Mouse (Mus musculus): ENCODE measurements at regions not wholly inside any gene's neighbourhood (a gene's known extent, or its start where the extent isn't known, plus 50 kb on each side); places are given as distances from the start of the nearest gene placed in this dataset.

DNA sequence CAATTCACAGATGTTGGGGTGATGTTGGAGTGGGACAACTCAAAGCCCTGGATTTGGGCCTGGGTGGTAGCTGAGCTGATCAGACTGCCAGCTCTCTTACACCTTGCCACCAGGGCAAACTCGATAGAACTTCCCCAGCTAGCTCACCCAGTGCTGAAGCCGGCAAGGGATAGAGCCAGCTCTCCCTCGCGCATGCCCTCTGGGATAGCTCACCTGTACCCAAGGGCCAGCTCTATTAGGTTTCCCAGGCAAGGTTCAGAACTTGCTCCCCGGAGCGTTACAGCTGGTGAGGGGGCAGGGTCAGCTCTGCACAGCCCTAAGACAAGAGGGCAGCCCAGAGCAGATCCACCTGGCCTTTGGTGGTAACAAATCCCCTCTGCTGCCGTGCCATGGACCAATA, 54.1 kb upstream of the 1700012A03Rik start:
- DNase-seq (ENCODE audit: low spot score): no peak

DNA sequence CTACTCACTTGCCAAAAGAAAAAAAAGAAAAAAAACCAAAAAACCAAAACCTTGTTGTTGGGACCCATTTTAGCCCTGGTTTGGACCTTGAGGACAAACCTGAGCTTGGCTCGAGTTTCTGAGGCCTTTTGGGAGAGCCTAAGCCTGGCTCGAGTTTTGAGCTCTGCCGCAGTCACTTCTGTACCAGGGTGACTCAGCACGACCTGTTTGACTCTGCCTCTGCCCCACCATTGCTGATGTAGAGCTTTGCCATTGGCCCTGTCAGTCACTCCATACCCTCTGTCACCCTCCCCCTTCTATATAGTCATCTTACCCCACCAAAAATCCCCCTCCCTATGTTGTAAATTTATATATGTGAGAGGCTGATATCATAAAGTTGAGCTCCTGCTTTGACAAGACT, 54.8 kb upstream of the 1700012A03Rik start:
- no peak for DNase-seq (ENCODE audit: low spot score)

DNA sequence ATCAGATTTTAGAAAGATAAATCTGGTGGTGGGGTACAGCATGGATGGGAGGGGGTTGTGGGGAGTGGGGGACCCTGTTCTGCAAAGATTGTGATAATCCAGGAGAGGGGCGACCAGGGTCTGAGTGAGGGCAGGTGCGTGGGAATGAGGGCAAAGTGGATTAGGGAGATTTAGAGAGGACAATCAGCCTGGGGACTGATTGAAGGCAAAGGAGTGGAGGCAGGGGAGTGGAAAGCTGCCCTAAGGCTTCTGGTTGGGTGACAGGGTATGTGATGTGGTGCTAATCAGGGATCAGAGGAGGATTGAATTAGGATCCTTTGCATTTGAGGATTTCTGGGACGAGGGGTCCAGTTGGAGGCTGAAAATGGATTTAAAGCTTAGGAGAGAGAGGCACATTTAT, 64.3 kb upstream of the 1700012A03Rik start:
- DNase-seq (ENCODE audit: low spot score): no peak

DNA sequence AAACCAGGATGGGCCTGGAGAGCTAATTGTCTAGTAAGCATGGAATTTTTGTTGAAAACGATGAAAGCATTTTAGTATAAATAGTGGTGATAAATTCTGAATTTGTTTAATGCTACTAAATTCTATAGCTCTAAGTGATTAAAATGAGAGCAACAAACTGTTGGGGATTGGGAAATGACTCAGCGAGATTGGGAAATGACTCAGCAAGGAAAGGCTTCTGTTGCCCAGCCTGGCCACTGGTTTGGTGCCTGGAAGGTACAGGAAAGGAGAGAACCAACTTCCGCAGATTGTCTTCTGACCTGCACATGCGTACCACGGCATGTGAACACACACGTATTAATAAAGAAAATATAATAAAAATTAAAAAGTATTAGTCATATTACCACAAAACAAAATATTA, 73.3 kb upstream of the 1700012A03Rik start:
- DNase-seq (ENCODE audit: low spot score): no peak

DNA sequence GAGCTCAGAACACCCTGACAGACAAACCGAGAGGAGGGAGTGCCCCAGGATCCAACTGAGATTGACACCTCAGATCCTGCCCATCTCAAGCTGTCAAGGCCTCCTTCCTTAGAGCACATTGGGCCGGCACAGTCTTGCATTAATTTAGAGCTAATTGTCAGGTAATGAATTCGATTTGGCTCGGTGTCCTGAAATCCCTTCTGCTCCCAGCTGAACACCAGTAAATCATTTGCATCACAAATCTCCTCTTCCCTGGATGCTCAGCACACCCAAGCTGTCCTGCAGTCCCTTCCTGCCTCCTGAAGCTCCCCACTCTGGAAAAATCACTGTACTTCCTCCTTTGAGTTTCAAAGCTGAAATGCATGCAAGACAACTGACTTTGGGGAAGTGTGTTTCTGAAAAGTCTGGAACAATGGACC, 102.0 kb upstream of the 1700012A03Rik start:
- DNase-seq (ENCODE audit: low spot score): no peak

DNA sequence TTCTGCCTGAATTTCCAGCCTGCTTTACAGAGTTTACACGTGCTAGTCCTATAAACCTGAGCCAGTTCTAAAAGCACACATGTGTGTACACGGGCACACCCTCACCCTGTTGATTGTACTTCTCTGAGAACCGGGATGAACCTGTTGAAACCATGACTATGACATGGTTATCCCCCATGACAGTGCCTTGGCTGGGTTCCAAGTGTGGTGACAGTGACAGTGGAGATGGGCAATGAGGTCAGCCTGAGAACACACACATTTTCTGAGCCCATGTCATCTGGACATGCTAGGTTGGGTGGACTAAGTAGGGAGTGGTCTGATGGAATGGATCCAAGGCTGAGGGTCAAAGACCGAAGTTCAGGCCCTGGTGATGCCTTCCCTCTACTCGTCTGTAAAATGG, 103.5 kb upstream of the 1700012A03Rik start:
- DNase-seq (ENCODE audit: low spot score): no peak

DNA sequence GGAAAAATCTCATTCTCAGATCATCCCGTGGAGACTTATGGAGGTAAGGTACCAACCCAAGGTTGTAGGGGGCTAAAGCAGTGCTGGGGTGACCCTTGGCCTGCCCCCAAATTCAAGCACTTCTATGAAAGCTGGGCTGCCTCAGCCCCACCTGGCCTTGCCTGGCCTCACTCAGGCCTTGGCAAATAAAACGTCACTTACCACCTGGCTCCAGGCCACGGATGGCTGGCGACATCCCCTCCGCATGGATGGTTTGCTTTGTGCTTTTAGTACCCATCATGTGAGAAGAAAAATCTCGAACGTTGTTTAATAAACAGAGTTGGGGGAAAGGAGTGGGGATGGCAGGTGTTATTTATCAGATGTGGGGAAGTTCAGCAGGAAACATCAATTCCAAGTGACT, 104.7 kb upstream of the 1700012A03Rik start:
- DNase-seq (ENCODE audit: low spot score): no peak

DNA sequence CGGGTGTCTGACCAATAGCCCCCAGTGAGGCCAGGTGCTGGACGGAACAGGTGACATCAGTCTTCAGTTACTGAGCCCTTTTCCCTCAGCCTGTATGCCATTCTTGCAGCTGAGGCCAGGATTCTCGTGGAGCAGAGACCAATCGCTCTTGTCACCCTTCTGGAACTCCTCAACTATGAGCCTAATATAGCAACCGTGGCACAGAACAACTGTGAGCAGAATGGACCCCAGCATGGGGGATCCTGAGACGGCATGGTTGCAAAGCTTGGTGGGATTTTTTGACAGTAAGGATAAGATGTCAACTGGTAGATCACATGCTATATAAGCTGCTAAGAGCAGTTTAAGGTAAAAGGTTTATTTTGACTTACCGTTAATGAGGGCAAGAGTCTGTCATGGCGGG, 105.5 kb upstream of the 1700012A03Rik start:
- no peak for DNase-seq (ENCODE audit: low spot score)

DNA sequence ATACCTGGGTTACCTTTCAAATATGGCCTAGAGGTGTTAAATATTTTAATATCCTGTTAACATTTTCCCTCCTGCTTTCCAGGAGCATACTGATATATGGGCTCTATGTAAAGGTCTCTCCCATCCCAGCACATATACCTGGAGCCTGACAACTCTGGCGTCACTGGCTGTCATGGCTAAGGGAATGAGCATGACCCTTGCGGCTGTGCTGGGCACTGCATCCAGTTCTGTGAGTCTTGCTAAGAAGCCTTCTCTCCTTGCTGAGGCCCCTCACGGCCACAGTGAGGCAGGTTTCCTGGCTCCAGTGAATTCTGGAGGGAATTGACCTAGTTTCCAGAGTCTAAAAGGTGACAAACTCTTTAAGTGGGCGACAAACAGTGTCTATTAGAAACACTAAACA, 107.3 kb upstream of the 1700012A03Rik start:
- no peak for DNase-seq (ENCODE audit: low spot score)

DNA sequence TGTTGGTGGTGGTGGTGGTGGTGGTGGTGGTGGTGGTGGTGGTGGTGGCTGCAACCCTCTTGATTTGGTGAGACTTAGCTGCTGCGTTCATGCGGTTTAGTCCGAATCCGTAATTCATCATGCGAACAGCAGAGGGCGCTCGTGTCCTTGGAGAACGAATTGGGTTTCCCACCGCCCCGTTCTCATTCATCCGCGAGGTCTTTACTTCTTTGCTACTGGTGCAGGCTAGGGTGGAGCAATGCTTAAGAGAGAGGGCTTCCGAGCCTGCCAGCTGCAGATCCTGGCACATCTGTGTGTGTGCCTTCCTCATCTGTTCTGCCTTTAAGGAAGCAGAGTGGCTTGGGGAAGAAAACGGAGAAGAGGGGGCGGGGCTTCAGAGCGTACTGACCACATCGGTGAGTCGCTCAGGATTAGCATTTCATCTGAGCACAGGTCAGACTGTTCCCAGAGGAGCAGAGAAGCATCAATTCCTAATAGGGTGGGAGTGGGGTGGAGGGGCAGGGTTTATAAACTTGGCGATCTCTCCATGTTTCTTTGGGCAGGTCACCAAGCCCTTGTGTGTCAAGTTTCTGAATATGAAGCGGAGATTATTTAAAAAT, 111.7 kb upstream of the 1700012A03Rik start:
- peak; percentile 74 for DNase-seq (ENCODE audit: low spot score)

DNA sequence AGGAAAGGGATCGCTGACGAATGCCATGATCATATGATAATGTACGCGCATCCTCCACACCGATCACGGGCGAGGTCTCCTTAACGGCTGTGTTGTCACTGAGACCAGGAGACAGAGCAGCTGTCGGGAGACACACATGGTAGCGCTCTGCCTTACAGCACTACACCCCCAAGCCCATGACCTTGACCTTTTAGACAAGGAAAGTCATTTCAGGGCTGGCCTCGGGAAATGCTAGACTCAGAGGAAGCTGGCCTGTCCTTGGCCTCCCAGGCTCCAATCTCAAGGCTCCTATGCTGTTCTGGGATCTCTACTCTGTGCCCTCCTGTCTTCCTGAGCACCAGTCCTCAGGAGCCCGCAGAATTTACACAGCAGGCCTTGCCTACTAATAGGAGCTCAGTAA, 112.9 kb upstream of the 1700012A03Rik start:
- DNase-seq (ENCODE audit: low spot score): no peak

DNA sequence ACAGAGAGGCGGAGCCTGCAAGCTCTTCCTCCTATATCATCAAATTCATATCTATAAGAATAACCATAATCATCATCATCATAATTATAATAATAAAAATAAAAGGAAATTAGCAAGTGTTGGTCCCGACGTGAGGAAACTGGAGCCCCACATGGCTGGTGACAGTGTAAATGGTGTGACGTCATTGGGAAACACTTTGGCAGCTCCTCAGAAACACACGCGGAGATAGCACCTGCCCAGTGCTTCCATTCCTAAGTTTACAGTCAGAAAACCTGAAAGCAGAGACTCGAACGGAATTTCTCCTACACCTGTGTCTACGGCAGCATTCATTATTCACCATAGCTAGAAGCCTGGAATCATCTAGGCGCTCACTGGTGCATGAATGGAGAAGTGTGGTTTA, 115.2 kb upstream of the 1700012A03Rik start:
- DNase-seq (ENCODE audit: low spot score): no peak

DNA sequence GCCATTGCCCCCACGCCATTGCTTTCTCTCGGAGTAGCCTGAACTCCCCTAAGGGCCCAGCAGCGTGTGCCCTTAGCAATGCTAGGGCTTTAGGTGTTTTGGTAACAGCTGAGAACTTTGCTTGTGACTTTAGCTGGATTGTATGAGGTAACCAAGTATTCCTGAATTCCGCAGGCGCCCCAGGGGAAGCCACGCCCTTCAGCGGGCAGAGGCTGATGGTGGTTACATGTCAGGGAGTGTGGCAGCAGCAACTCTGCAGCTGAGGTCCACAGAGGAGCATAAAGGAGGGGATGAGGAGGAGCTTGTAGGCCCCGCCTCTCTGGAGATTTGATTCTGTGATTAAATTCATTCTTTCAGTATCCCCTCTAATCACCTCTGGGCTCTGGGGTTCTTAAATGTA, 116.1 kb upstream of the 1700012A03Rik start:
- no peak for DNase-seq (ENCODE audit: low spot score)

DNA sequence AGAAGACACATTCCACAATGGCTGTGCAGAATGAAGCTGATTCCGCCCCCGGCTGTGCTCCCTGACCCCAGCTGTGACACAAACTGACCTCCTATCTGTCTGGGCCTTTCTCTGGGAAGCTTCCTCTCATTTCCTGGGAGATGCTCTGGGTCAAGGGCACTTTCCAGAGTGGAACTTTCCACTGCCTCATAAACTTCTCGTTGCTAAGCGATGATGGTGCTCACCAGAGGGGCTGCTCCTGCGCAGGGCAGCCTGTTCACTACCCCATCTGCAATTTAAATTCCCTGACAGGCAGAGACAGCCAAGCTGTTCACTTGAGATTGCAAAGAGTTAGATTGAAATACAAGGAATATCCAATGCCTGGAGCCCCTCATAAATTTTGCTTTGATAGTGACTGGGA, 116.7 kb upstream of the 1700012A03Rik start:
- no peak for DNase-seq (ENCODE audit: low spot score)

DNA sequence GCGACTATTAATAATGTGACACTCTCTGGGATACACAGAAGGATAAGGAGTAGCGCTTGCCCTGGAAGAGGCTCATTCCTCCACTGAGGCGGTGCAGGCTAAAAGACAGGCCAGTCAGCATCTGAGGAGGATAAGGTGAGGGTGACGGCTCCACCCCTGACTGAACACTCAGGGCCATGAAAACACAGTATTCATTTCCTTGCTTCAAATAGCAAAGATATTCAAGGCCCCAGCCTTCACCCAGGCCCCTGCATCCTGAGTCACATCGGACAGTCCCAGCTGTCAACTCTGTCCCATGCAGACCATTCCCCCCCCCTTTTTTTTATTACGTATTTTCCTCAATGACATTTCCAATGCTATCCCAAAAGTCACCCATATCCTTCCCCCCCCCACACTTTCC, 118.9 kb upstream of the 1700012A03Rik start:
- no peak for DNase-seq (ENCODE audit: low spot score)

DNA sequence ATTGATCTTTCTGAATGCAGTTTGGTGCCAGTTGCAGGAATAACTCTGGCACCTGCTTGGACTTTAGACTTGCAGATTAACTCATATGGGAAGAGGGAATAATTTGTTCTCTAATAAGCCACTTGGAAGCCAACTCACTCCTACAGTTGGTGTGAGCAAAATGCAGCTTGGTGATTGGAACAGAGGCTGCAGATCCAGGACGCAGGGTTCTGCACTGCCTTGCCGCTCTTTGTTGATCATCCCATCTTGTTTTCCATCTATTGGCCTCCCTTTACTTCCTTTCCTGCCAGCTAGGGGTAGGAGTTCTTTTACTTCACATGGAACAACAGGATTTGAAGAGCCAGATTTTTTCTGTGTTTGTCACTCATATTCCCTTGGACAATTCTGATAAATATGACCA, 120.9 kb upstream of the 1700012A03Rik start:
- DNase-seq (ENCODE audit: low spot score): no peak

DNA sequence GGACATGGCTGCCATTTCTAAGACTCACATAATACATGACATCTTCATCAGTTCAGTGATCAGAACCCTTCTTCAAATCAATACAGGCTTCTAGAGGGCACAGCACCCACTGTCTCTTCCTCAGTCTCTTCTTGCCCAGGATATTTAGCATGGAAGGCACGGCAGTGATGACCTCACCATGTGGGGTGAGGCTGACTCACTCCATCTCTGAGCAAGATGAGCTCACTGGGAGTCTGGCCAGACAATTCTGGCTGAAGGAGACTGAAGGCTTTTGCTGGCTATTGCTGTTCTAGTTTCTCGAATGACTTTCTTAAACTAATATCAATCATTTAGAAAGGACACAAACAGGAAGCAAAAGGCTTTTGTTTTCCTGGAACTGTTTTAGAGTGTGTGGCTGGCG, 122.9 kb upstream of the 1700012A03Rik start:
- no peak for DNase-seq (ENCODE audit: low spot score)

DNA sequence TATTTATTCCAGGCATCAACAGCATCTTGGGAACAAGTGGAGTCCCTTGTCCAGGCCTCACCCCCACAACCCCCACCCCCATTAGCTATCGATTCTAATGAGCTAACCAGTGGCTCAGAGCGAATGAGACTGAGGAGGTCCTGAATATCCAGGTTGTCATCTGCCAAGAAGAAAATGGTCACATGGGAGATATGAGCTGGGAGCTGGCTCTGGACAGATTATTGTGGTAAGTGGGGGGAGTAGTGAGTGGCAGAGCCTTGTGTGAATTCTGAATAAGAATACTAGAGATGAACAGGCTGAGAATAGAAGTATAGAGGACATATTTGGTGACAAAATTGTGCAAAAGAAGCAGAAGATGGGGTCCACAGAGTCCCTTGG, 125.4 kb upstream of the 1700012A03Rik start:
- no peak for DNase-seq (ENCODE audit: low spot score)

DNA sequence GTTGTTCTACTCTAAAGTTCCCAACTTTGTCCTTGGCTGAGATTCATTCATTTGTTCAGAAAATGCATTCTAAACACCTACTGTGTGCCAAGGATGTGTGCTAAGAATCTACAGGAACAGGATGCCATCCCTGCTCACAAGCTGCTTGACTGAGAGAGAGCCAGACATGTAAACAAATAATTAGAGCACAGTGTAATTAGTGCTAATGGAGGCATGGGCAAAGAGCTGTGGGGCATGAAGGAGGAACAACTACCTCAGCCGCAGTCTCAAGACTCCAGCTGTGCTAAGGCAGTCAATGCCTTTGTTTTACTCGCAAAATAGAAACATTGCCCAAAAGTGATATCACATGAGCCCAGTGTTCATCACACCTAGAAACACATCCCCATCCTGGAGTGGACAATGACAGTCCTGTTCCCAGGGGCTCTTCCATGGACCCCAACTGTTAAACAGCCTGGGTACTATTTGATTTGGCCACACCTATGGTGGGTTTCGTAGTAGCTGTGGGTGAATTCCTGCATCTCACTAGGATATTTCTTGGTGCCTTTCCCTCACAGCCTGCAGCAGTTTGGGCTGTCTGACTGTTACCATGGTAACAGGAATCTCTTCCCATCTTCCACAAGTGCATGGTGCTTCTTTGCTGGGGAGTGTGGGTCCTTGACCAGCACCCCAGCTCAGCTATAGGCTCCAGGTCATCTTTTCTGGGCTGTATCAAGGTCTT, 125.9 kb upstream of the 1700012A03Rik start:
- no peak for DNase-seq (ENCODE audit: low spot score)

DNA sequence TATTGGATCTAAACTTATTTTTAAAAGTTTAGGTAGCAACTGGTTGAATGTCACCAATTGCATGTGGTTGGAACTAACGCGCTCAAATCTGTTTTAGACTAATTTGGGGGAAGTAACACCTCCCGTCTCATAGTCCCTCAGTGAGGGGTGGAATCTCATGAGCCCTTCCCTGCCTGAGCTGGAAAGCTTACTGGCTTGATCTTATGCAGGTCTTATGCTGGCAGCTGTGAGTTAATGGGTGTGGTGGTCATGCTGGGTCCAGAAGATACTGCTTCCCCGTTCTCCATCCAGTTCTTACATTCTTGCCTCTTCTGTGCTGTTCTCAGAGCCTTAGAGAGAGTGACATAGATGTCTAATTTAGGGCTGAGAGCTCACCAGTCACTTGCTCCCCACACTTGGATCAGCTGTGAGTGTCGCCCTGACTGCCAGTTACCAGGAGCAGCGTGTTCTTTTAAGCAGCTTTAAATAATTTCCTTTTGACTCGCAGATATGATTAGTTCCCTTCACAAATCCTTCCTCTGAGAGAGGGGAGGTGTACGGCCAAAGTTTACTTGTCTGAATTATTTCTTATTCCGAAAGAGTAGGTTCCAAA, 128.4 kb upstream of the 1700012A03Rik start:
- DNase-seq (ENCODE audit: low spot score): no peak

DNA sequence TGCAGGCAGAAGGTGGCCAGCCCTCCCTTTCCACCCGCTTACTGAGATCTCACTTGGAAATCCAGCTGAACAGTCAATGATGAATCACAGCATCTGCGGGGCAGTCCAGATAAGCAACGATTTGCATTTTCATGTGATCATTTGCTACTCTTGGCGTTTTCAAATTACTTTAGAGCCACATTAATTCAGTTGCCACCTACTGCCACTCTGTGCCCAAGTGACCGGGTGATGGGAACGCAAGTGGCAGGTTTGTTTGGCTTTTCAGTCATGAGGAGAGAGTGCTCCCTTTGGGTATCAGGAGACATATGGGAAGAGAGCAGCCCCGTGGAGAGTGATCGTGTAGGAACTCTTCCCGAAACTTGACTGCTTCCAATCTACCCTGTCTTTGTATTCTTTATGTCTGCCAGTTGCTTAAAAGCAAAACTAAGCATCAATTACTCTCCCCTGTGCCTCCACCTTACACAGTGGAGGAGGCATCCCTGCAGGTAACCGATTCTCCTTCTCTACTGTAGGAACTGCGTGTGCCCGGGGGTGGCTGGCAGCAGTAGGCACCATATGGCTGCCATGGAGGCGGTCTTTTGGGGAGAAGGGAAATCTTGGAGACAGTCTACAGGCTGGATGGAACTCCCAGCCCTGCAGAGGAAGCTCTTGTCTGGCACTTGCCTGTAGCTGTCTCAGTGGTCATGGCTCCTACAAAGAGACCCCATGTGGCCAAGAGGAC, 132.5 kb upstream of the 1700012A03Rik start:
- DNase-seq (ENCODE audit: low spot score): no peak

DNA sequence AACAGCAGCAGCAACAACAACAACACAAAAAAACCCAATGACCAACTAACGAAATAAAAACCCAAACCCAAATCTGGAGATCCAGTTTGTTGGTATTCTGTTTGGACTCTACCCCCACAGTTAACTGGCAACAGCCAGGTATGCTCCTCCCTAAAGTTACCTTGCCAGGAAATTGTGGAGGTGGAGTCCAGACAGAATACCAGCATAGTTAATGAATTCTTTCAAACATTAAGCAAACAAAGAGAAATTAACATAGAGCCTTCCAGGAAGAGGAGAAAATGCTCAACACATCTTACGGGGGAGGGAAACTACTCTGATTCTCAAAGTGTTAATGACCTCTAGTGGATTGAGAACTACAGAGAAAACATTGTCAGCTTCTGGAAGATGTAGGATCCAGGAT, 148.3 kb upstream of the 1700012A03Rik start:
- DNase-seq (ENCODE audit: low spot score): no peak

DNA sequence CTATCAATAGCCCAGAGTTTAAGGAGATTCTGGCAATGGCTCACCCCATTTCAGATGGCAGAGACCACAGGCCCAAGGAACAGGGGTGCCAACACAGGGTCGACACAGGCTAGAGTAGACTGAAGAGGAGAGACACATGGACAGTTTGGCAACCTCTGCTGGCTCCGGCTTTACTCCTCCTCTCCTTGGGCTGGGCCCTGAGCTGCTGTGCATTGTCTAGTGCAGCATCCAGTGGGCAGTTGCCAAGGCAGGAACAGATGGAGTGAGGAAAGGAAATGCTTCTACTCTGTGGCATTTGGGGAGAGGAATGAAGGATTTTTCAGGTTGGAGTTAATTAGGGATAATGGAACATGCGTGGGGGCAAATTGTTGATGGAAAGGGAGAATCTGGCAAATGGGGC, 151.0 kb upstream of the 1700012A03Rik start:
- no peak for DNase-seq (ENCODE audit: low spot score)

Data from testis, postnatal 14 days (tissue).